Mouse (Mus musculus) lung, adult 10 weeks (tissue): ENCODE results near the gene Hmgcs2. TPM values are rescaled to one million over a fixed set of nuclear protein-coding genes. Genes with fewer than 3 reads are reported as not detected.

ENCODE experiments used
- polyA plus RNA-seq: library from polyadenylated mRNA; stranded (reverse); fragments of 350-450 nt; fragmentation: Illumina TruSeq; extraction: RNeasy Lipid Tissue Mini Kit (QIAGEN cat#74804); gene quantifications from one replicate; pipeline ENCODE4 v1.2.3, GENCODE M21; 2014; ENCODE audit warnings: low read depth, low replicate concordance; ENCODE audit not compliant: insufficient read depth

The Hmgcs2 gene
- 19.3 TPM for polyA plus RNA-seq

DNA sequence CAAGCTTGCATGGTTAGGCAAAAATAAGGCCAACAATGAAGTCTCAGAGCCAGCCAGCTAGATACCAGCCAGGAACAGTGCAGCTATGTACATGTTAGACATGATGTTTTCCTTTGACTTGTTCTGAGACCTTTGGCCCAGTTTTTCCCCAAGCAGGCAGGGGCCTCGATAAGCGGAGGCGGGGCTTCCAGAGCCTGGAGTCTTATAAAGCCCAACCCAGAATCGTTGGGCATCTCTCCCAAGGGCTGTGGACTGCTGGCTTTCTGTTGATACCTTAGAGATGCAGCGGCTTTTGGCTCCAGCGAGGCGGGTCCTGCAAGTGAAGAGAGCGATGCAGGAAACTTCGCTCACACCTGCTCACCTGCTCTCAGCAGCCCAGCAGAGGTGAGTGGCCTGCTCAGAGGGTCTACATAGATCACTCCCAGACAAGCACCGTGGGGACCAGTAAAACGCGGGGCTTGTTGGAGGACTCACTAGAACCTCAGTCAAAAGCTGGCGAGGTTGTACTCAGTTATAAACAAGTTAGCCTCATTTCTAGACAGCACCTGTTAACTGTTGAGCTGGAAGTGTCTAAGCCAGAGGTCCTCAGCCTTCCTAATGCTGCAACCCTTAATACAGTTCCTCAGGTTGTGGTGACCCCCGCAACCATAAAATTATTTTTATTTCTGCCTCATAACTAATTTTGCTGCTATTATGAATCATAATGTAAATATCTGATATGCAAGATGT, at the start of gene Hmgcs2:
TSS of gene Hmgcs2 (plus strand) at position 232 of the 729 bp plus-strand sequence.

DNA sequence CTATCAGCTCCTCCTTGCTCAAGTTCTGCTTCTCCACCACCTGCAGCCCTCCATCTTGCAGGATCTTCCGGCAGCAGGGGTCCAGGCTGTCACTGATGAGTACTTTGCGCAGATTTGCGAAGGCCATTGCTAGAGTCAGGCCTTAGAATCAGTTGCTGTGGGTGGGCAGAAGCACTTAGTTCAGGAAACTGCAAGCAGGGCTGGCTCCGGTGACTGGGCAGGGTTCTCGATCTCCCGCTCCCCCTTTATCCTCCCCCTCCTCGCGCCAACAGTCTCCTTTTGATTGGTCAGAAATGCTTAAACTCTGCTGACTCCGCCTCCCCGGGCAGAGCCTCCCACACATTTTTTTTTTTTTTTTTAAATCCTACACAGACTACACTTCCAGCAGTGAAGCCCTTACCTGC, 59.5 kb downstream of the Hmgcs2 start, which contains the start of gene Phgdh:
TSS of gene Phgdh (minus strand) at position 285 of the 404 bp plus-strand sequence.

Other genes with a start within 250 kb of the Hmgcs2 start
- not detected for gene Adam30, start 119.8 kb upstream of the Hmgcs2 start, polyA plus RNA-seq
- not detected for gene Reg4, start 58.3 kb upstream of the Hmgcs2 start, polyA plus RNA-seq
- gene Phgdh, start 59.6 kb downstream of the Hmgcs2 start, polyA plus RNA-seq: 20.2 TPM
- gene Zfp697, start 102.0 kb downstream of the Hmgcs2 start, polyA plus RNA-seq: 9.2 TPM
- gene Gm4450, start 176.7 kb downstream of the Hmgcs2 start, polyA plus RNA-seq: not detected
- not detected for gene Hsd3b4, start 230.1 kb downstream of the Hmgcs2 start, polyA plus RNA-seq